9 mouse cellular contexts compared by ENCODE assay signal in genomic region chr8:11382059-11382810, GRCm38 (mm10).
A peak's percentile ranks its signal among the peaks of the same experiment; 100 is the strongest.
DNase-seq lines count a peak whose midpoint lies in the region; ATAC-seq and TF ChIP-seq lines count a peak whose summit lies in the region.
"Had no signal": no experiment of that assay in that cellular context is flagged by ENCODE, and none has a peak within 500 bp of the region (broad histone marks: within the 10 kb centered on the region; RNA-seq: fewer than 3 reads in every experiment).

No protein-coding gene starts in this region.

- no peak for ATAC-seq in forebrain, embryonic 11.5 days (replicated peaks; ENCODE audit: low FRiP score)
- peak; percentile 52 for ATAC-seq in kidney, postnatal 0 days (replicated peaks; ENCODE audit: low FRiP score, low read depth)
- peak; percentile 66; the same call in 1 of the 2 replicates for ATAC-seq in limb, embryonic 15.5 days (ENCODE audit: insufficient number of reproducible peaks, low FRiP score, low TSS enrichment, low read depth)

- no peak overlapping the region for H3K4me3 ChIP-seq in forebrain, embryonic 10.5 days
- no peak overlapping the region for H3K4me3 ChIP-seq in forebrain, embryonic 11.5 days (ENCODE audit: low read depth, low read length)
- H3K4me3 ChIP-seq in kidney, postnatal 0 days (replicated peaks; ENCODE audit: low read depth, low read length), result no peak overlapping the region
- no peak overlapping the region for H3K4me3 ChIP-seq in limb, embryonic 15.5 days
- H3K4me3 ChIP-seq: neural tube, embryonic 12.5 days had no signal

- DNase-seq in forebrain, embryonic 10.5 days (ENCODE audit: extremely low spot score, low spot score), result no peak
- no peak for DNase-seq in forebrain, embryonic 11.5 days (ENCODE audit: low spot score)
- peak; percentile 56 to 65 for DNase-seq in cerebellum, postnatal 25 days
- DNase-seq in heart, adult 18-20 months, result peak; percentile 82 to 89
- no peak for DNase-seq in kidney, postnatal 0 days (ENCODE audit: low spot score)
- peak; percentile 42 for DNase-seq in right cerebral cortex, postnatal 4 days
- DNase-seq in c-Kit-positive CD71-positive TER-119-positive erythroid progenitor cells, embryonic 14.5 days (ENCODE audit: low spot score), result no peak

- H3K27ac ChIP-seq in forebrain, embryonic 10.5 days, result peak overlapping the region; percentile 68
- no peak overlapping the region for H3K27ac ChIP-seq in forebrain, embryonic 11.5 days (ENCODE audit: low read depth, low read length)
- H3K27ac ChIP-seq in kidney, postnatal 0 days, result peak overlapping the region; percentile 25; the same call in 1 of the 2 replicates
- H3K27ac ChIP-seq in limb, embryonic 15.5 days, result peak overlapping the region; percentile 75
- H3K27ac ChIP-seq: neural tube, embryonic 12.5 days had no signal

- H3K9me3 ChIP-seq in forebrain, embryonic 10.5 days, result no peaks in the 10 kb centered on the region
- H3K9me3 ChIP-seq in forebrain, embryonic 11.5 days (ENCODE audit: control insufficient read depth, low read length), result no peaks in the 10 kb centered on the region
- H3K9me3 ChIP-seq in kidney, postnatal 0 days (replicated peaks; ENCODE audit: low read length), result no peaks in the 10 kb centered on the region
- no peaks in the 10 kb centered on the region for H3K9me3 ChIP-seq in limb, embryonic 15.5 days
- H3K9me3 ChIP-seq: neural tube, embryonic 12.5 days had no signal

- 0 out of 2 replicates have a peak, but pooled peaks cover 3% of the 10 kb centered on the region for H3K36me3 ChIP-seq in forebrain, embryonic 10.5 days (replicated peaks)
- no peaks in the 10 kb centered on the region for H3K36me3 ChIP-seq in forebrain, embryonic 11.5 days (ENCODE audit: control insufficient read depth, insufficient read depth, low read length)
- no peaks in the 10 kb centered on the region for H3K36me3 ChIP-seq in kidney, postnatal 0 days (ENCODE audit: insufficient read depth, low read length)
- no peaks in the 10 kb centered on the region for H3K36me3 ChIP-seq in limb, embryonic 15.5 days
- H3K36me3 ChIP-seq: neural tube, embryonic 12.5 days had no signal

- no peak overlapping the region for H3K4me2 ChIP-seq in forebrain, embryonic 11.5 days (ENCODE audit: low read depth, low read length, severe bottlenecking)
- no peak overlapping the region for H3K4me2 ChIP-seq in kidney, postnatal 0 days (ENCODE audit: low read length)
- H3K4me2 ChIP-seq in limb, embryonic 15.5 days, result no peak overlapping the region
- H3K4me2 ChIP-seq: neural tube, embryonic 12.5 days had no signal

- H3K27me3 ChIP-seq in forebrain, embryonic 10.5 days (ENCODE audit: poor library complexity, severe bottlenecking), result no peaks in the 10 kb centered on the region
- H3K27me3 ChIP-seq in forebrain, embryonic 11.5 days (ENCODE audit: control insufficient read depth, insufficient read depth, low read length), result no peaks in the 10 kb centered on the region
- no peaks in the 10 kb centered on the region for H3K27me3 ChIP-seq in kidney, postnatal 0 days (ENCODE audit: insufficient read depth, low read length)
- H3K27me3 ChIP-seq in limb, embryonic 15.5 days, result no peaks in the 10 kb centered on the region
- H3K27me3 ChIP-seq: neural tube, embryonic 12.5 days had no signal

- no peak overlapping the region for H3K9ac ChIP-seq in forebrain, embryonic 11.5 days (ENCODE audit: low read length)
- H3K9ac ChIP-seq in kidney, postnatal 0 days (ENCODE audit: low read depth, low read length), result no peak overlapping the region
- H3K9ac ChIP-seq in limb, embryonic 15.5 days, result no peak overlapping the region
- H3K9ac ChIP-seq: neural tube, embryonic 12.5 days had no signal

- H3K4me1 ChIP-seq in forebrain, embryonic 10.5 days, result peaks cover 68% of the 10 kb centered on the region
- peaks cover 3% of the 10 kb centered on the region; the same call in 1 of the 2 replicates for H3K4me1 ChIP-seq in forebrain, embryonic 11.5 days (replicated peaks; ENCODE audit: control insufficient read depth, insufficient read depth, low read length)
- peaks cover 37% of the 10 kb centered on the region; the same call in 1 of the 2 replicates for H3K4me1 ChIP-seq in kidney, postnatal 0 days (replicated peaks; ENCODE audit: insufficient read depth, low read length)
- peaks cover 30% of the 10 kb centered on the region for H3K4me1 ChIP-seq in limb, embryonic 15.5 days

- TF ChIP-seq CTCF in kidney, postnatal 0 days (IDR thresholded peaks at IDR 0.05; ENCODE audit: low read depth), result no peak

- WGBS in forebrain, embryonic 10.5 days, result 44% methylated on average over 19 of the region's 19 CpGs
- 32% methylated on average over 19 of the region's 19 CpGs for WGBS in forebrain, embryonic 11.5 days
- WGBS in kidney, postnatal 0 days, result 49% methylated on average over 19 of the region's 19 CpGs
- WGBS in limb, embryonic 15.5 days, result 53% methylated on average over 19 of the region's 19 CpGs

Comparison
In these comparisons a context has a peak if more than half of its experiments do, and no peak if none do; other contexts are left out.
1. DNase-seq: peak in cerebellum, postnatal 25 days (2 of 2), heart, adult 18-20 months (2 of 2) and right cerebral cortex, postnatal 4 days (single experiment); none in forebrain, embryonic 10.5 days (single experiment), forebrain, embryonic 11.5 days (single experiment), kidney, postnatal 0 days (single experiment) and c-Kit-positive CD71-positive TER-119-positive erythroid progenitor cells, embryonic 14.5 days (single experiment).